Mouse (Mus musculus) MEL (cell line): ENCODE data around the gene Dscam. TPM values are rescaled to one million over a fixed set of nuclear protein-coding genes. Genes with fewer than 3 reads are reported as not detected.
A peak's percentile ranks its signal among the peaks of the same experiment; 100 is the strongest.

Source experiments
- DNase-seq: peaks from one replicate; pipeline ENCODE4 v3.0.0; 2011; ENCODE audit warnings: low read depth, low spot score
- H3K27ac ChIP-seq: 2 replicates; pipeline ENCODE4 v1.5.1; 2012; ENCODE audit warnings: low read depth, mild to moderate bottlenecking, control low read depth, low read length, moderate library complexity; ENCODE audit not compliant: control insufficient read depth
- H3K27me3 ChIP-seq, 2 experiments: fragments of 150-350 bp in 1 of 2; sonication (generic) in 1 of 2; 2 replicates each; pipeline ENCODE4 v1.6.1; 2012; ENCODE audit warnings: low read length in 2 of 2, mild to moderate bottlenecking in 2 of 2, improper control_type of control experiment in 1 of 2, moderate library complexity in 1 of 2; ENCODE audit not compliant: insufficient read depth in 2 of 2, control insufficient read depth in 1 of 2
- H3K36me3 ChIP-seq, 2 experiments: 2 replicates each; pipeline ENCODE4 v1.6.1; 2012 to 2014; ENCODE audit warnings: low read length in 2 of 2, improper control_type of control experiment in 1 of 2, inconsistent platforms in 1 of 2, mild to moderate bottlenecking in 1 of 2; ENCODE audit not compliant: insufficient read depth in 2 of 2, control insufficient read depth in 1 of 2
- H3K4me1 ChIP-seq, 2 experiments: fragments of 150-350 bp in 1 of 2; sonication (generic) in 1 of 2; 2 replicates each; pipeline ENCODE4 v1.6.1; 2012; ENCODE audit warnings: low read length in 2 of 2, improper control_type of control experiment in 1 of 2, mild to moderate bottlenecking in 1 of 2; ENCODE audit not compliant: insufficient read depth in 2 of 2, control insufficient read depth in 1 of 2
- H3K4me3 ChIP-seq, 2 experiments: fragments of 150-350 bp in 1 of 2; sonication (generic) in 1 of 2; 2 replicates each; pipeline ENCODE4 v1.5.1; 2012; ENCODE audit warnings: low read depth in 2 of 2, low read length in 2 of 2, mild to moderate bottlenecking in 2 of 2, moderate library complexity in 2 of 2, control low read depth in 1 of 2, improper control_type of control experiment in 1 of 2; ENCODE audit not compliant: control insufficient read depth in 1 of 2, insufficient read depth in 1 of 2
- H3K79me2 ChIP-seq: 2 replicates; pipeline ENCODE4 v1.6.1; 2012; ENCODE audit warnings: mild to moderate bottlenecking, low read length, moderate library complexity; ENCODE audit not compliant: control insufficient read depth, poor library complexity, insufficient read depth
- H3K9ac ChIP-seq: 2 replicates; pipeline ENCODE4 v1.6.1; 2012; ENCODE audit warnings: low read depth, mild to moderate bottlenecking, control low read depth, low read length, moderate library complexity; ENCODE audit not compliant: control insufficient read depth, poor library complexity, severe bottlenecking
- H3K9me3 ChIP-seq: fragments of 150-350 bp; sonication (generic); replicated peaks from 2 replicates; pipeline ENCODE4 v1.6.1; 2012; ENCODE audit warnings: mild to moderate bottlenecking, low read length, improper control_type of control experiment, moderate library complexity; ENCODE audit not compliant: insufficient read depth
- BHLHE40 ChIP-seq: IDR thresholded peaks from 2 replicates; pipeline ENCODE4 v1.6.1; 2012; ENCODE audit warnings: low read depth, mild to moderate bottlenecking, inconsistent platforms, low read length, improper control_type of control experiment, borderline replicate concordance
- CHD1 ChIP-seq: IDR thresholded peaks from 2 replicates; pipeline ENCODE4 v1.6.1; 2012; ENCODE audit warnings: low read depth, mild to moderate bottlenecking, inconsistent platforms, low read length, improper control_type of control experiment
- CTCF ChIP-seq, 3 experiments: IDR thresholded peaks in 2 of 3; conservative IDR thresholded peaks in 1 of 3; 2 replicates each; pipeline ENCODE4 v1.5.1; 2011 to 2012; ENCODE audit warnings: low read length in 3 of 3, low read depth in 2 of 3, mild to moderate bottlenecking in 2 of 3, improper control_type of control experiment in 1 of 3, inconsistent platforms in 1 of 3, mixed read lengths in 1 of 3, moderate library complexity in 1 of 3; ENCODE audit not compliant: control insufficient read depth in 1 of 3, insufficient read depth in 1 of 3, poor library complexity in 1 of 3, severe bottlenecking in 1 of 3
- E2F4 ChIP-seq: IDR thresholded peaks from 2 replicates; pipeline ENCODE4 v1.6.1; 2011; ENCODE audit warnings: low read depth, low read length, improper control_type of control experiment, borderline replicate concordance
- ELF1 ChIP-seq: IDR thresholded peaks from 2 replicates; pipeline ENCODE4 v1.6.1; 2014; ENCODE audit warnings: low read depth, mild to moderate bottlenecking, inconsistent platforms, low read length, improper control_type of control experiment, moderate library complexity
- EP300 ChIP-seq, 2 experiments: IDR thresholded peaks; 2 replicates each; pipeline ENCODE4 v1.6.1; 2011; ENCODE audit warnings: improper control_type of control experiment in 2 of 2, low read length in 2 of 2, low read depth in 1 of 2, mild to moderate bottlenecking in 1 of 2
- ETS1 ChIP-seq: IDR thresholded peaks from 2 replicates; pipeline ENCODE4 v1.6.1; 2012; ENCODE audit warnings: low read depth, mild to moderate bottlenecking, inconsistent platforms, low read length, improper control_type of control experiment, moderate library complexity
- GATA1 ChIP-seq: IDR thresholded peaks from 2 replicates; pipeline ENCODE4 v1.6.1; 2011; ENCODE audit warnings: low read depth, low read length, improper control_type of control experiment
- KAT2A ChIP-seq: conservative IDR thresholded peaks from 2 replicates; pipeline ENCODE4 v1.6.1; 2012; ENCODE audit warnings: low read depth, low read length, improper control_type of control experiment, inconsistent platforms
- MAFK ChIP-seq: IDR thresholded peaks from 2 replicates; pipeline ENCODE4 v1.6.1; 2011; ENCODE audit warnings: low read depth, mild to moderate bottlenecking, low read length, improper control_type of control experiment, borderline replicate concordance
- MAX ChIP-seq: IDR thresholded peaks from 2 replicates; pipeline ENCODE4 v1.6.1; 2011; ENCODE audit warnings: low read length, improper control_type of control experiment
- MEF2A ChIP-seq: IDR thresholded peaks from 2 replicates; pipeline ENCODE4 v1.6.1; 2014; ENCODE audit warnings: low read depth, mild to moderate bottlenecking, inconsistent platforms, low read length, improper control_type of control experiment; ENCODE audit not compliant: poor library complexity, insufficient replicate concordance, severe bottlenecking; ENCODE audit errors: extremely low read depth
- MXI1 ChIP-seq: IDR thresholded peaks from 2 replicates; pipeline ENCODE4 v1.6.1; 2011; ENCODE audit warnings: mild to moderate bottlenecking, low read depth, low read length, improper control_type of control experiment
- MYB ChIP-seq: IDR thresholded peaks from 2 replicates; pipeline ENCODE4 v1.6.1; 2011; ENCODE audit warnings: mild to moderate bottlenecking, low read depth, low read length, improper control_type of control experiment
- NELFE ChIP-seq: IDR thresholded peaks from 2 replicates; pipeline ENCODE4 v1.6.1; 2011; ENCODE audit warnings: low read depth, low read length, improper control_type of control experiment
- POLR2AphosphoS5 ChIP-seq: IDR thresholded peaks from 2 replicates; pipeline ENCODE4 v1.6.1; 2012; ENCODE audit warnings: low read depth, borderline replicate concordance, mild to moderate bottlenecking, inconsistent platforms, low read length, moderate library complexity, mixed read lengths
- RCOR1 ChIP-seq: IDR thresholded peaks from 2 replicates; pipeline ENCODE4 v1.6.1; 2012; ENCODE audit warnings: low read depth, mild to moderate bottlenecking, inconsistent platforms, low read length, improper control_type of control experiment
- SIN3A ChIP-seq: IDR thresholded peaks from 2 replicates; pipeline ENCODE4 v1.6.1; 2012; ENCODE audit warnings: low read length, improper control_type of control experiment, inconsistent platforms
- TAL1 ChIP-seq: IDR thresholded peaks from 2 replicates; pipeline ENCODE4 v1.6.1; 2012; ENCODE audit warnings: mild to moderate bottlenecking, inconsistent platforms, low read length, moderate library complexity, mixed read lengths
- TCF12 ChIP-seq: IDR thresholded peaks from 2 replicates; pipeline ENCODE4 v1.6.1; 2014; ENCODE audit warnings: low read depth, mild to moderate bottlenecking, inconsistent platforms, low read length, improper control_type of control experiment, moderate library complexity
- USF1 ChIP-seq: IDR thresholded peaks from 2 replicates; pipeline ENCODE4 v1.6.1; 2014; ENCODE audit warnings: low read depth, mild to moderate bottlenecking, inconsistent platforms, low read length, improper control_type of control experiment, moderate library complexity
- USF2 ChIP-seq, 2 experiments: IDR thresholded peaks; 2 replicates each; pipeline ENCODE4 v1.6.1; 2011 to 2012; ENCODE audit warnings: improper control_type of control experiment in 2 of 2, low read length in 2 of 2, borderline replicate concordance in 1 of 2, inconsistent platforms in 1 of 2, low read depth in 1 of 2, mild to moderate bottlenecking in 1 of 2; ENCODE audit not compliant: insufficient read depth in 1 of 2
- ZKSCAN1 ChIP-seq: IDR thresholded peaks from 2 replicates; pipeline ENCODE4 v1.6.1; 2012; ENCODE audit warnings: low read depth, mild to moderate bottlenecking, inconsistent platforms, low read length, improper control_type of control experiment, moderate library complexity
- ZNF384 ChIP-seq: IDR thresholded peaks from 2 replicates; pipeline ENCODE4 v1.6.1; 2012; ENCODE audit warnings: low read depth, mild to moderate bottlenecking, inconsistent platforms, low read length, improper control_type of control experiment
- polyA plus RNA-seq, 2 experiments: library from polyadenylated mRNA; stranded (reverse) in 1 of 2; unstranded in 1 of 2; fragments of >175 nt in 1 of 2; fragments of >200 nt in 1 of 2; gene quantifications; 2 replicates each; pipeline versions ENCODE4 v1.2.1 to v1.2.4; 2012; ENCODE audit warnings: low replicate concordance in 2 of 2, low read depth in 1 of 2; ENCODE audit not compliant: insufficient read length in 2 of 2, insufficient read depth in 1 of 2, missing spikeins in 1 of 2
- total RNA-seq: library from RNA; depleted of rRNA; stranded (reverse); fragments of 300-350 nt; gene quantifications from 2 replicates; pipeline ENCODE4 v1.2.3, GENCODE M21; 2012

Dscam gene
- total and polyA plus RNA-seq, 3 experiments: not detected

DNA sequence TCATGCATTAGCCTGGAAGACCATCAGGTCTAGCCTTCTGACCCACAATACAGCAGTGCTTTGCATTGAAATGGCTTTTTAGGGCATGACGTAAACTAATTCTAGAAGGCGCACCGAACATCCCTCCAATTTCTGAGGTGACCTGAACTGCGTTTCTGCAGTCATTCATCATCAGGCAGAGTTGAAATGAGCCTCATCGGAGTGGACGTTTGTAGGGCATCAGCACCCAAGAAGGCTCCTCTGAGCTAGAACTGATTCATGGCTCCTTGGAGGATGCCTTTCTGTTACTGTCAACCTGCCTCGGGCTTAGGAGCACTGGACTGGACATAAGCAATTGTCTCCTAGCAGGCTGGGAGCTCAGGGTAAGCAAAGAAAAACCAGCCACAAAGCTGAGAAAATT lies 257.7 kb downstream of the Dscam start:
- Histone ChIP-seq H3K27me3 (no peaks in the 10 kb centered on the region), H3K27ac (no peak overlapping the region)
- no peak for DNase-seq

DNA sequence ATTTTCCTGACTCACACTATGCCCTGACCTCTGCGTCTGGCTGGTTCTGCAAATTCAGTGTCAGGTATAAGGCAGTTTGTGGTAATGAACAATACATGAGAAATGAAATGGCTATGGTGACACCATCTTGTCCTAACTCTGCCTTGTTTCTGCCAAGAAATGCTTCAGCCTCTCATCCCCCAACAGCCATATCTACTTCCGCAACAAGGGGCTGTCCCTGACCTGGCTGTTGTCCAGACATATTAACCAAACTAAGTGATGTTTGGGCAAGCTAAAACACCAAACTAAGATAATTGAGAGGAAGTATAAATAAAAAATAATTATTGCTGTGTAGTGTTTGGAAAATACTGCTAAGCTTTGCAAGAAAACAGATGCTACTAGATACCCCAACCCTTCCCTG lies 258.4 kb downstream of the Dscam start:
- Histone ChIP-seq H3K9ac (no peak overlapping the region), H3K79me2 (no peaks in the 10 kb centered on the region)
- no peak for TF ChIP-seq MEF2A
- TF ChIP-seq TCF12: peak; percentile 78
- peak; percentile 48; the same call in 1 of the 2 replicates for TF ChIP-seq SIN3A
- TF ChIP-seq TAL1: peak; percentile 46
- no peak for TF ChIP-seq BHLHE40
- peak; percentile 70 to 78 for TF ChIP-seq EP300 (IDR thresholded peaks at IDR 0.05; ENCODE audit: low read depth in 1 of 2, low read length in 2 of 2)
- peak; percentile 60; the same call in 1 of the 2 replicates for TF ChIP-seq ELF1
- TF ChIP-seq GATA1: peak; percentile 76
- peak; percentile 84; the same call in 1 of the 2 replicates for TF ChIP-seq ETS1
- TF ChIP-seq, all 39 proteins: peak for 7
- Histone ChIP-seq H3K4me3 (no peak overlapping the region), H3K4me1 (peaks cover 18 to 32% of the 10 kb centered on the region in 2 experiments), H3K9me3 (no peaks in the 10 kb centered on the region), H3K27me3 (no peaks in the 10 kb centered on the region), H3K27ac (peak overlapping the region; percentile 78), H3K36me3 (peaks cover 0 to 25% of the 10 kb centered on the region in 2 experiments; a peak in 2 of 4 replicates)
- DNase-seq: peak; percentile 86

More for the DNA sequence above, 257.7 kb downstream of the Dscam start:
- H3K36me3 ChIP-seq: peaks cover 0 to 30% of the 10 kb centered on the region in 2 experiments; a peak in 2 of 4 replicates
- H3K4me3 ChIP-seq: no peak overlapping the region
- TF ChIP-seq ZKSCAN1: no peak
- no peak for TF ChIP-seq RCOR1
- TF ChIP-seq USF1: no peak
- TF ChIP-seq POLR2AphosphoS5: no peak
- TF ChIP-seq ELF1: no peak
- no peak for TF ChIP-seq EP300 (IDR thresholded peaks at IDR 0.05; ENCODE audit: low read depth in 1 of 2, low read length in 2 of 2)
- TF ChIP-seq MAX: no peak
- no peak for TF ChIP-seq NELFE
- TF ChIP-seq MYB: no peak
- TF ChIP-seq SIN3A: no peak
- TF ChIP-seq ZNF384: no peak
- no peak for TF ChIP-seq CTCF (IDR thresholded peaks at IDR 0.05 in 2 of 3, conservative IDR thresholded peaks at IDR 0.05 in 1 of 3; ENCODE audit: control insufficient read depth in 1 of 3, insufficient read depth in 1 of 3, low read depth in 2 of 3, low read length in 3 of 3, poor library complexity in 1 of 3, severe bottlenecking in 1 of 3)
- TF ChIP-seq MAFK: no peak
- TF ChIP-seq MXI1: no peak
- TF ChIP-seq CHD1: no peak
- no peak for TF ChIP-seq BHLHE40
- TF ChIP-seq E2F4: no peak
- no peak for TF ChIP-seq USF2 (IDR thresholded peaks at IDR 0.05; ENCODE audit: borderline replicate concordance in 1 of 2, insufficient read depth in 1 of 2, low read depth in 1 of 2, low read length in 2 of 2)
- no peak for TF ChIP-seq KAT2A
- no peaks in the 10 kb centered on the region for H3K79me2 ChIP-seq
- no peaks in the 10 kb centered on the region for H3K9me3 ChIP-seq
- peaks cover 19 to 28% of the 10 kb centered on the region in 2 experiments for H3K4me1 ChIP-seq
- no peak overlapping the region for H3K9ac ChIP-seq
